Mouse (Mus musculus): ENCODE data around the gene Clip2.

- TF ChIP-seq POLR2A (IDR thresholded peaks at IDR 0.05; ENCODE audit: control insufficient read depth in 1 of 2, insufficient read depth in 1 of 2, low read depth in 1 of 2, low read length in 2 of 2, poor library complexity in 1 of 2) (no peak), MEF2A (IDR thresholded peaks at IDR 0.05; ENCODE audit: extremely low read depth, insufficient replicate concordance, low read depth, low read length, poor library complexity, severe bottlenecking) (no peak)
Measured at GRCm38 (mm10) chr5:134548306-134548705, 3.9 kb downstream of the Clip2 start.

Measured in MEL (cell line).